Mouse (Mus musculus) embryo, embryonic 11.5 days (tissue): ENCODE measurements around the gene Gm10203.
"Not testable (repeated sequence)": the region's sequence is repeated elsewhere in the genome, so short reads cannot be mapped to it uniquely, and the experiment has no call there.

Source experiments
- DNase-seq: peaks from one replicate; pipeline ENCODE4 v3.0.0-alpha.2; 2012; ENCODE audit warnings: low read depth, low spot score

Gene Gm10203

GRCm38 (mm10) chr6:149129870-149130269 is at the start of gene Gm10203:
Gm10203 (plus strand) TSS chr6:149130170.
- DNase-seq = not testable (repeated sequence)

- DNase-seq = no peak
These were observed 37.6 kb upstream of the Gm10203 start for GRCm38 (mm10) chr6:149092406-149092805.

- DNase-seq = peak; percentile 14
These were observed 36.5 kb upstream of the Gm10203 start for GRCm38 (mm10) chr6:149093465-149093864.

GRCm38 (mm10) chr6:149094555-149094954 is 35.4 kb upstream of the Gm10203 start:
- no peak for DNase-seq

- DNase-seq = no peak
These were observed 34.6 kb upstream of the Gm10203 start for GRCm38 (mm10) chr6:149095389-149095788.

GRCm38 (mm10) chr6:149096233-149096632 is 33.7 kb upstream of the Gm10203 start:
- no peak for DNase-seq

- no peak for DNase-seq
These were observed 32.7 kb upstream of the Gm10203 start for GRCm38 (mm10) chr6:149097276-149097675.

GRCm38 (mm10) chr6:149098993-149099392 is 31.0 kb upstream of the Gm10203 start:
- DNase-seq = no peak

GRCm38 (mm10) chr6:149100174-149101075 is 29.5 kb upstream of the Gm10203 start:
- peak; percentile 42 for DNase-seq

GRCm38 (mm10) chr6:149101076-149101942 is 28.7 kb upstream of the Gm10203 start, which contains the start of gene Dennd5b:
Dennd5b (minus strand) TSS chr6:149101680.
- peak; percentile 63 for DNase-seq

GRCm38 (mm10) chr6:149101943-149102243 is 28.1 kb upstream of the Gm10203 start:
- DNase-seq = no peak

- no peak for DNase-seq
These were observed 26.5 kb upstream of the Gm10203 start for GRCm38 (mm10) chr6:149103451-149103850.

GRCm38 (mm10) chr6:149107615-149108014 is 22.4 kb upstream of the Gm10203 start:
- no peak for DNase-seq

- DNase-seq = no peak
These were observed 21.1 kb upstream of the Gm10203 start for GRCm38 (mm10) chr6:149108909-149109308.

GRCm38 (mm10) chr6:149116992-149117391 is 13.0 kb upstream of the Gm10203 start:
- no peak for DNase-seq

GRCm38 (mm10) chr6:149118935-149119334 is 11.0 kb upstream of the Gm10203 start:
- DNase-seq = no peak

GRCm38 (mm10) chr6:149119853-149120252 is 10.1 kb upstream of the Gm10203 start:
- DNase-seq = peak; percentile 59

- DNase-seq = no peak
These were observed 6.9 kb upstream of the Gm10203 start for GRCm38 (mm10) chr6:149123042-149123441.

- DNase-seq = no peak
These were observed 3.3 kb upstream of the Gm10203 start for GRCm38 (mm10) chr6:149126675-149127074.

GRCm38 (mm10) chr6:149131111-149131510 is 1.1 kb downstream of the Gm10203 start:
- DNase-seq = no peak

GRCm38 (mm10) chr6:149132311-149133077 is 2.5 kb downstream of the Gm10203 start:
- DNase-seq = no peak
